Mouse (Mus musculus): ENCODE measurements around the gene Xbp1.

- no peak for TF ChIP-seq POLR2A (IDR thresholded peaks at IDR 0.05; ENCODE audit: low read depth, low read length)
- no peak for TF ChIP-seq CTCF (conservative IDR thresholded peaks at IDR 0.05 in 1 of 2, IDR thresholded peaks at IDR 0.05 in 1 of 2; ENCODE audit: low read depth in 2 of 2, low read length in 2 of 2)
- no peak for TF ChIP-seq E2F4 (IDR thresholded peaks at IDR 0.05; ENCODE audit: insufficient replicate concordance, low read depth, low read length)
- TF ChIP-seq USF1 (IDR thresholded peaks at IDR 0.05; ENCODE audit: low read depth, low read length): no peak
- TF ChIP-seq MEF2A (IDR thresholded peaks at IDR 0.05; ENCODE audit: borderline replicate concordance, low read depth, low read length): no peak
- TF ChIP-seq TCF12 (IDR thresholded peaks at IDR 0.05; ENCODE audit: low read depth, low read length): no peak
- no peak for TF ChIP-seq MXI1 (IDR thresholded peaks at IDR 0.05; ENCODE audit: low read depth, low read length)
- TF ChIP-seq RCOR1 (conservative IDR thresholded peaks at IDR 0.05; ENCODE audit: low read depth, low read length): no peak
- no peak for TF ChIP-seq ZC3H11A (IDR thresholded peaks at IDR 0.05; ENCODE audit: low read depth, low read length)
- TF ChIP-seq POLR2AphosphoS2 (IDR thresholded peaks at IDR 0.05; ENCODE audit: low read depth, low read length): no peak
- no peak for TF ChIP-seq JUN (IDR thresholded peaks at IDR 0.05; ENCODE audit: insufficient read depth, low read depth, low read length)
Observed at GRCm38 (mm10) chr11:5517346-5517745, 3.1 kb upstream of the Xbp1 start.
